Mouse (Mus musculus): ENCODE results near the gene Ier5.

DNA sequence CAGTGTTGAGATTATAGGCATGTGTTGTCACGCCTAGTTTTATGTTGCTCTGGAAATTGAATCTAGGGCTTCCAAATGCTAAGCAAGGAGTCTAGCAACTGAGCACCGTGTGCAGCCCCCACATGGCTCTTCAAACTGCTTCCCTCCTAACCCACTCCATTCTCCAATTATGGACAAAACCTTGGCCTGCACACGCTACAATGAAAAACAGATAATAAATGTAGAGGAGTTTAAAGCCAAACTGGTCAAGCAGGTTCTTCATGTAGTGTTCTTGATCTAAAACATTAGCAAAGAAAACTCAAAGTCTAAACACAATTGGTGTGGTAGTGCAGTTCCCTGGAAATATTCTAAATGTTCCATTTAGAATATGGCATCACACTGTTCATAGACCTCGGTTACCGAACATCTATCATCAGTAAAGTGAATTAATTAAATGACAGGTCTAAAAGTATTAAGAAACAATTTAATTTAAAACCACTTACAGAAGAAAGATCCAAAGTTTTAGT, 28.0 kb upstream of the Ier5 start:
- TF ChIP-seq POLR2A (IDR thresholded peaks at IDR 0.05; ENCODE audit: insufficient read depth, low read length), result no peak
- TF ChIP-seq CTCF (IDR thresholded peaks at IDR 0.05; ENCODE audit: low read depth, low read length), result no peak
- no peak for TF ChIP-seq EP300 (IDR thresholded peaks at IDR 0.05; ENCODE audit: insufficient read depth, low read depth, low read length)

Data from ES-Bruce4 (cell line).